10 mouse cellular contexts compared by ENCODE assay signal in the genomic region with DNA sequence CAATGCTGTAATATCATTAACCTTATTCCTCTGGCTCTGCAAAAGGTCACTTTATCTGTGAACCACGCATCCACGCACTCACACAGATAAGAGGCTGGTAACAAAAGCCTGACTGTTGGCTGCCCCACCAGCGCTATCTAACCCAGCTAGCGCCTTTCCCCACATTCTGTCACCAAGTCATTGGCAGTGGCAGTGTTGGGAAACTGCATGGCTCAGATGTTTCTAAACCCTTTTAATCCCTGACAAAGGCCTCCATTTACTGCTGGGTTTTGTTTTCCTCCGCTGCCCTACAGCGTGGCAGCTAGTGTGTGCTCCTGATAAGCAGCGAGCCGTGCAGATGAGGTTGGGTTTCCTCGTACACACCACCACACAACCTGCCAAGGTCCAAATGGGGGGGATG. TPM values are rescaled to one million over a fixed set of nuclear protein-coding genes. Genes with fewer than 3 reads are reported as not detected.
DNase-seq lines count a peak whose midpoint lies in the region; ATAC-seq and TF ChIP-seq lines count a peak whose summit lies in the region.
"Had no signal": no experiment of that assay in that cellular context is flagged by ENCODE, and none has a peak within 500 bp of the region (broad histone marks: within the 10 kb centered on the region; RNA-seq: fewer than 3 reads in every experiment).

No protein-coding gene starts in this region.

- no peaks in the 10 kb centered on the region for H3K36me3 ChIP-seq in heart, embryonic 10.5 days
- no peaks in the 10 kb centered on the region for H3K36me3 ChIP-seq in testis, adult 2 months (ENCODE audit: control insufficient read depth, insufficient read depth, low read length)
- H3K36me3 ChIP-seq: embryonic facial prominence, embryonic 12.5 days had no signal

- no peak for ATAC-seq in frontal cortex, adult (ENCODE audit: low TSS enrichment)

- no peaks in the 10 kb centered on the region for H3K9me3 ChIP-seq in heart, embryonic 10.5 days
- H3K9me3 ChIP-seq: embryonic facial prominence, embryonic 12.5 days had no signal

- TF ChIP-seq CTCF in testis, adult 2 months (IDR thresholded peaks at IDR 0.05; ENCODE audit: control insufficient read depth, insufficient read depth, insufficient replicate concordance, low read depth, low read length): no peak

- peak overlapping the region; percentile 22; the same call in 1 of the 2 replicates for H3K27ac ChIP-seq in heart, embryonic 10.5 days
- no peak overlapping the region for H3K27ac ChIP-seq in testis, adult 2 months (ENCODE audit: control insufficient read depth, insufficient read depth, low read depth, low read length)
- H3K27ac ChIP-seq: embryonic facial prominence, embryonic 12.5 days; left cerebral cortex, adult 2 months had no signal

- peaks cover 20% of the 10 kb centered on the region for H3K4me1 ChIP-seq in heart, embryonic 10.5 days
- no peaks in the 10 kb centered on the region for H3K4me1 ChIP-seq in testis, adult 2 months (ENCODE audit: control insufficient read depth, insufficient read depth, low read length)

- peak overlapping the region; percentile 24; the same call in 1 of the 2 replicates for H3K4me3 ChIP-seq in heart, embryonic 10.5 days
- H3K4me3 ChIP-seq in testis, adult 2 months (ENCODE audit: control insufficient read depth, low read depth, low read length): no peak overlapping the region
- H3K4me3 ChIP-seq: embryonic facial prominence, embryonic 12.5 days; left cerebral cortex, adult 2 months had no signal

- TF ChIP-seq POLR2A in testis, adult 2 months (IDR thresholded peaks at IDR 0.05; ENCODE audit: control insufficient read depth, low read depth, low read length): 0 out of 2 replicates have a peak, but pooled peaks have one; percentile 19

- intact Hi-C loops in heart, postnatal 25 days (cut with DNase I): no loop called here
- intact Hi-C loops in left cerebral cortex, postnatal 36 days (cut with DNase I): no loop called here

- peaks cover 8% of the 10 kb centered on the region for H3K27me3 ChIP-seq in heart, embryonic 10.5 days (ENCODE audit: insufficient read depth, poor library complexity, severe bottlenecking)
- no peaks in the 10 kb centered on the region for H3K27me3 ChIP-seq in testis, adult 2 months (ENCODE audit: control insufficient read depth, insufficient read depth, low read length)
- H3K27me3 ChIP-seq: embryonic facial prominence, embryonic 12.5 days had no signal

- WGBS in heart, embryonic 10.5 days: 3% methylated on average over 9 of the region's 9 CpGs

- no peak for DNase-seq in heart, embryonic 10.5 days (ENCODE audit: low spot score)
- DNase-seq in heart, postnatal 25 days (ENCODE audit: low spot score): no peak
- no peak for DNase-seq in testis, postnatal 10 days (ENCODE audit: low spot score)
- DNase-seq in mesoderm, embryonic 11.5 days (ENCODE audit: low read depth, low spot score): peak; percentile 28
- no peak for DNase-seq in left cerebral cortex, postnatal 36 days (ENCODE audit: low spot score in 2 of 2)
- DNase-seq in frontal cortex, postnatal 36 days (ENCODE audit: low spot score in 2 of 2): no peak

RNA-seq across cellular contexts. Expression of a gene that starts 55.7 kb away (rescaled TPM):
- polyA plus RNA-seq in heart, embryonic 10.5 days (2016; fragmentation: Nextera tagmentation; extraction: Ambion mirVana): 2.7 and 6.6 TPM in 2 replicates
- total RNA-seq in heart, postnatal 25 days (2021): 1 to 10 TPM; 1.3 to 1.5 TPM
- polyA plus RNA-seq in testis, adult 2 months (2012; rRNA removed): 13.2 and 15.0 TPM in 2 replicates
- total RNA-seq in left cerebral cortex, postnatal 36 days (2021): 10 to 100 TPM; 41.7 to 44.6 TPM

Comparison
In these comparisons a context has a peak if more than half of its experiments do, and no peak if none do; other contexts are left out.
1. RNA of a gene that starts 55.7 kb away (total RNA-seq): 41.7 to 44.6 TPM in left cerebral cortex, postnatal 36 days; 1.3 to 1.5 TPM in heart, postnatal 25 days; every median in the first group is over 10 times any median in the second.